Mouse (Mus musculus) intestine, embryonic 15.5 days (tissue): ENCODE data around the gene Smg9. TPM values are rescaled to one million over a fixed set of nuclear protein-coding genes. Genes with fewer than 3 reads are reported as not detected.

Experiments used
- ATAC-seq: fragments of 200-750 bp; cut with Nextera tagmentation; 2 replicates; pipeline ENCODE4 v1.8.0; 2017; ENCODE audit warnings: moderate TSS enrichment, moderate library complexity
- H3K27ac ChIP-seq: fragments of 300-500 bp; sonication (generic); 2 replicates; pipeline ENCODE4 v1.5.1; 2015; ENCODE audit warnings: mild to moderate bottlenecking, inconsistent platforms
- H3K27me3 ChIP-seq: fragments of 300-500 bp; sonication (generic); replicated peaks from 2 replicates; pipeline ENCODE4 v1.6.1; 2015; ENCODE audit warnings: inconsistent platforms
- H3K36me3 ChIP-seq: fragments of 300-500 bp; sonication (generic); 2 replicates; pipeline ENCODE4 v1.6.1; 2015; ENCODE audit warnings: inconsistent platforms
- H3K4me1 ChIP-seq: fragments of 300-500 bp; sonication (generic); replicated peaks from 2 replicates; pipeline ENCODE4 v1.6.1; 2015; ENCODE audit warnings: inconsistent platforms
- H3K4me2 ChIP-seq: fragments of 300-500 bp; sonication (generic); replicated peaks from 2 replicates; pipeline ENCODE4 v1.6.1; 2015; ENCODE audit warnings: mild to moderate bottlenecking, inconsistent platforms
- H3K4me3 ChIP-seq: fragments of 300-500 bp; sonication (generic); replicated peaks from 2 replicates; pipeline ENCODE4 v1.5.1; 2015; ENCODE audit warnings: inconsistent platforms
- H3K9ac ChIP-seq: fragments of 300-500 bp; sonication (generic); 2 replicates; pipeline ENCODE4 v1.6.1; 2015; ENCODE audit warnings: inconsistent platforms
- H3K9me3 ChIP-seq: fragments of 300-500 bp; sonication (generic); 2 replicates; pipeline ENCODE4 v1.6.1; 2016; ENCODE audit warnings: inconsistent platforms
- WGBS: fragments of 180-500 bp; shearing (Covaris S2); methylation state at CpG from one replicate; pipeline ENCODE4 v1.1.7; 2015; 5-methylcytosine and 5-hydroxymethylcytosine counted together
- polyA plus RNA-seq: library from polyadenylated mRNA; unstranded; fragments of >200 nt; fragmentation: Nextera tagmentation; extraction: Ambion mirVana; gene quantifications from 2 replicates; pipeline ENCODE4 v1.2.1, GENCODE M21; 2015

The Smg9 gene
- polyA plus RNA-seq, 1 experiment from 2014 or later, result 19.6 TPM

DNA sequence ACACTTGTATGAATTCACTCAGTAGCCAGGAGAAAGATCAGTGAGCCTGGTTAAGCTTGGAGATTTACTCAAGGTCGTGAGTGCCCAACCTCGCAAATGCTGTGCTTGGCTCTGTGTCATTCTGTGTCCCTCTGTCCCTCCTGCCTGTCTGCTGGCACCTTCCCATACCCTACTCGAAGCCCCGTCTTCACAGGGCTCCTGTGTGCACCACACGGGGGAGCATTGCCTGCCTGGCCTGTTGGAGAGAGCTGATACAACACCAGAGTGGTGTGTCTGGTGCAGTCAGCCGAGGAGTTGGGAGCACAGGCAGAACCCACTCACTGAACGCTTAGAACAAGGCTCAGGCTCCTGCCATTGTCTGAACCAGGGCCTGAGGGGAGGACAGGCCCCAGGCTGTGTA is 22.2 kb downstream of the Smg9 start:
- no peak overlapping the region for H3K9ac ChIP-seq
- peaks cover 2% of the 10 kb centered on the region for H3K36me3 ChIP-seq
- 76% methylated on average over 7 of the region's 7 CpGs for WGBS
- H3K27me3 ChIP-seq, result no peaks in the 10 kb centered on the region
- no peak overlapping the region for H3K4me3 ChIP-seq
- H3K9me3 ChIP-seq, result no peaks in the 10 kb centered on the region
- H3K4me2 ChIP-seq, result no peak overlapping the region
- no peak for ATAC-seq
- no peak overlapping the region for H3K27ac ChIP-seq
- peaks cover 6% of the 10 kb centered on the region for H3K4me1 ChIP-seq

DNA sequence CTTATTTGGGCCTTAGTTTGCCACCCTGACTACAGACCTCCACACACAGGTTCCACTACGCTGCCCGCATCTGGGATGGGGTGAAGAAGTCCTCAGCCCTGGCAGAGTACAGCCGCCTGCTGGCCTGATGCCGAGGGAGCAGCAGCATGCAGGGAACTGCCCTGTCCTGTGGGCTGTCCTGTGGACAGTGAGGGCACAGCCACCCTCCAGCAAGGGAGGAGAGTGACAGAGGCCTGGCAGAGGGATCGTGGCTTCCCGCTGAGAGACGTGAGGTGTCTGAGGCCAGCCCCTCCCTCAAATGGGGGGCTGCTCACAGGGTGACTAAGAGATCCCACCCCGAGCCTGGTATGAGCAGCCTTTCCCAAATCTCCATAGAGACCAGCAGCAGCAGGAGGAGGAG is 22.8 kb downstream of the Smg9 start:
- Histone ChIP-seq H3K4me2 (no peak overlapping the region), H3K4me3 (no peak overlapping the region), H3K4me1 (peaks cover 6% of the 10 kb centered on the region), H3K27ac (no peak overlapping the region), H3K36me3 (peaks cover 2% of the 10 kb centered on the region), H3K9ac (no peak overlapping the region), H3K9me3 (no peaks in the 10 kb centered on the region), H3K27me3 (no peaks in the 10 kb centered on the region)
- no peak for ATAC-seq
- WGBS, result 82% methylated on average over 8 of the region's 8 CpGs

DNA sequence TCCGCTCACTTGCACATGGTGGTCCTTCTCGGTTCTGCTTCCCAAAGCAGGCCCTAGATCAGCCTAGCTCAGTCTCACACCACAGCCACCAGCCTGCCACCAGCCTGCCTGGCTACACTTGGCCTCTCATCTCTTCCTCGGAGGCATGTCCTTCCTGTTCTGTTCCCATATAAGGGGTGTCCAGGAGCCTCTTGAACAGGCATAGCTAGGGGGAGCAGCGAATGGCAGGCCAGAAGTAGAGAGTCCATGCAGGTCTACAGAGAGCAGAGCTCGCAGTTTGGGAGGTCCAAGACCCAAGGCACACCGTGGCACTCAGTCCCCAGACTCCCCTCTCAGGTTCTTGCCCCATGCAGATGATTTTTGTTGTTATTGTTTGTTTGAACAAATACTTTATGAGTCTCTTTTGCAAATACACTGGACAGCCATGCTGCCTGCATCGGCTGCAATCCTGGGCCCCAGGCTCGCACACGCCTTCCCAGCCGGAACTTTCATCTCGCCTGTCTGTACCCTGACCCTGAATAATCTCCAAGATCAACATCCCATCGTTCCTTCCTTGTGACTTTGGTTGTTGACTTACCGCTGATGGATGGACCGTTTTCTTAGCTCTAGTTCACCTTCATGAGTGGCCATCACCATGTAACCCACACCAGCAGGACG is 23.8 kb downstream of the Smg9 start:
- Histone ChIP-seq H3K4me1 (peaks cover 6% of the 10 kb centered on the region), H3K27ac (no peak overlapping the region), H3K9ac (no peak overlapping the region), H3K9me3 (no peaks in the 10 kb centered on the region), H3K4me2 (no peak overlapping the region), H3K27me3 (no peaks in the 10 kb centered on the region), H3K4me3 (no peak overlapping the region), H3K36me3 (peaks cover 2% of the 10 kb centered on the region)
- ATAC-seq, result peak; percentile 81
- WGBS, result 74% methylated on average over 15 of the region's 15 CpGs

DNA sequence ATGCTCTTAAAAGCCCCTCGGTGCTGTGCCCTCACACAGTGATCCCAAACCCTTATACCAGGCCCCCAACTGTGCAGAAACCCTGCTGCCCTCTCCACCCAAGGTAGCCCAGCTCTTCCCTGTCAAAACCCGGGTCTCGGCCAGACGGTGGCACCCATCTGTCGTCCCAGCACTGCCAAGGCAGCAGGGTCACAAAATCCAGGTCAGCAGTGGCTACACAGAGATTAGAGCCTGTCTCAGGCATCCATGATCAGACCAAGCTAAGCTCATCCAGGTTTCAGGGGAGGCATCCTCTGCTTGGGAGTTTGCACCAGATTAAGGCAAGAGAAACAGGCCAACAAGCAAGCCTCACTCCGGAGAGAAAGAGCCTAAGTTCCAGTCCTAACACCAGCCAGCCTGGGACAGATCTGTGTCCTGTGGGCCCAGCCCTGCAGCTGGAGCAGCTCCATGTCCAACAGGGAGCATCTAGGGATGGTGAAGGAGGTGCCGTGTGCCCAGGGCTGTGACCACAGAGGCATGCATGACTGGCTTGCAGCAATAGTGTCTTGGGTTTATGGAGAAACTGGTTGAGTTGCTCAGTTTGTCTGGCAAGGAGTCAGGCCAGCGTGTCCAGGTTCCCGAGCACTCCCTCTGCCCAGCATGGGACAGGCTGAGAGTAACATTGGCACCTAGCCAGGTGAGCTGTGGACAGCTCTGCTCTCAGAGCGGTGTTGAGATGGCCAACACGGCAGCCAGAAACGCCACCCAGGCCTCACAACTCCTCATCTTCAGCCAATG is 24.7 kb downstream of the Smg9 start:
- WGBS, result 74% methylated on average over 12 of the region's 12 CpGs
- no peak overlapping the region for H3K4me3 ChIP-seq
- no peaks in the 10 kb centered on the region for H3K27me3 ChIP-seq
- H3K4me2 ChIP-seq, result no peak overlapping the region
- H3K9me3 ChIP-seq, result no peaks in the 10 kb centered on the region
- no peak overlapping the region for H3K27ac ChIP-seq
- no peak overlapping the region for H3K9ac ChIP-seq
- ATAC-seq, result no peak
- H3K4me1 ChIP-seq, result peaks cover 6% of the 10 kb centered on the region
- peaks cover 2% of the 10 kb centered on the region for H3K36me3 ChIP-seq

DNA sequence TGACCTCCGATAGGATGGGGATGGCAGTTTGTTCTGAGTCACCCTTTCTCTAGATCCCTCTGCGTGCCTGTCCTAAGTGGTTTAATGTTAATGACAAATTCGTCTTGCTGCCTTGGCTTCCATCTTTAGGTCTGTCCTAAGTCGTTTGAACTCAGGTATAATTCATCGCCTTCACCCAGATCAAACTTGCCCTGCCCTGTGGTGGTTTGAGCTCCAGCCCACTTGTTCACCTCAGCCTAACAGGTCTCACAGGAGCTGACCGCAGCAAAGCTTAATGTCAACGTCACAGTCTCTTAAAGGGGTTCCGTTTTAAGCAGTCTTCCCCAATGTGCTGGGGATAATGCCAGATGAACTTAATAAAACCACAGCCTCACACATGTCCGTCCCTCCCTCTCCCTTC is 26.5 kb downstream of the Smg9 start:
- Histone ChIP-seq H3K4me2 (no peak overlapping the region), H3K36me3 (no peaks in the 10 kb centered on the region), H3K4me3 (no peak overlapping the region), H3K9ac (no peak overlapping the region), H3K27ac (no peak overlapping the region), H3K9me3 (no peaks in the 10 kb centered on the region), H3K27me3 (no peaks in the 10 kb centered on the region), H3K4me1 (peaks cover 6% of the 10 kb centered on the region)
- 78% methylated on average over 9 of the region's 9 CpGs for WGBS
- no peak for ATAC-seq

DNA sequence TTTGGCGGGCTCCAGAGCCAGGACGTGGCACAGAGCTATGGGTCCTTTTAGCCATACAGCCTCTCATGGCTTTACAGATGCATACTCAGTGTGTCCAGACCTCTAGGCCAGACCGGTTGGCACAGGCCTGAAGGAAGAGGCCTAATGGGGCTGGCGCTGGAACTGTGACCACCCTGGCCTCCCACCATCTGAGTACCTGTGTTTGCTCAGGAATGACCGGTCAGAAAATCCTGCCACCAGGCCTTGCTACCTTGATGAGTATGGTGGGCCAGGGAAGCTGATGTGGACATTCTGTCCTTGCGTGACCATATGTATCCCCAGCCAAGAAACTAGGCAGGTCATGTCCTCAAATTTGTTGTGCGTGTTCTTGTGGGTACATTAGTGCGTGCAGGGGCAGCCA is 27.7 kb downstream of the Smg9 start:
- H3K9me3 ChIP-seq, result no peaks in the 10 kb centered on the region
- H3K36me3 ChIP-seq, result no peaks in the 10 kb centered on the region
- H3K27me3 ChIP-seq, result peaks cover 4% of the 10 kb centered on the region; the same call in 1 of the 2 replicates
- H3K4me2 ChIP-seq, result no peak overlapping the region
- H3K4me1 ChIP-seq, result peaks cover 6% of the 10 kb centered on the region
- no peak for ATAC-seq
- no peak overlapping the region for H3K4me3 ChIP-seq
- no peak overlapping the region for H3K27ac ChIP-seq
- 94% methylated on average over 8 of the region's 8 CpGs for WGBS
- no peak overlapping the region for H3K9ac ChIP-seq

DNA sequence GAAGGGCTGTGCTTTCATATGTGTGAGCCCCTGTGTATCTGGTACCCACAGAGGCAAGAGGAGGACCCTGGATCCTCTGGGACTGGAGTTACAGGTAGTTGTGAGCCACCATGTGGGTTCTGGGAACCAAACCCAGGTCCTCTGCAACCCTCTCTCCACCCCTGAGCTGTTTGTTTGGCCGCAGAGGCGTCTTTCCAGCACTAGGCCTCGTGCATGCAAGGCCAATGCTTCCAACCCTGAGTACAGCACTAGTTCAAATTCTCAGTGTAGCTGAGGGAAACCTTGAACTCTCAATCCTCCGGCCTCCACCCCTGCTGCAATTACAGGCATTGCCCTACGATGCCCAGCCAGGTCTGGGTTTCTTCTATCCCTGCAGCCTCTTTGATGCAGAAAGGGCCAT is 29.3 kb downstream of the Smg9 start:
- H3K36me3 ChIP-seq, result no peaks in the 10 kb centered on the region
- H3K4me1 ChIP-seq, result no peaks in the 10 kb centered on the region
- H3K9ac ChIP-seq, result no peak overlapping the region
- no peak overlapping the region for H3K4me3 ChIP-seq
- H3K4me2 ChIP-seq, result no peak overlapping the region
- 88% methylated on average over 5 of the region's 5 CpGs for WGBS
- no peaks in the 10 kb centered on the region for H3K9me3 ChIP-seq
- no peak for ATAC-seq
- H3K27me3 ChIP-seq, result peaks cover 15% of the 10 kb centered on the region
- no peak overlapping the region for H3K27ac ChIP-seq

DNA sequence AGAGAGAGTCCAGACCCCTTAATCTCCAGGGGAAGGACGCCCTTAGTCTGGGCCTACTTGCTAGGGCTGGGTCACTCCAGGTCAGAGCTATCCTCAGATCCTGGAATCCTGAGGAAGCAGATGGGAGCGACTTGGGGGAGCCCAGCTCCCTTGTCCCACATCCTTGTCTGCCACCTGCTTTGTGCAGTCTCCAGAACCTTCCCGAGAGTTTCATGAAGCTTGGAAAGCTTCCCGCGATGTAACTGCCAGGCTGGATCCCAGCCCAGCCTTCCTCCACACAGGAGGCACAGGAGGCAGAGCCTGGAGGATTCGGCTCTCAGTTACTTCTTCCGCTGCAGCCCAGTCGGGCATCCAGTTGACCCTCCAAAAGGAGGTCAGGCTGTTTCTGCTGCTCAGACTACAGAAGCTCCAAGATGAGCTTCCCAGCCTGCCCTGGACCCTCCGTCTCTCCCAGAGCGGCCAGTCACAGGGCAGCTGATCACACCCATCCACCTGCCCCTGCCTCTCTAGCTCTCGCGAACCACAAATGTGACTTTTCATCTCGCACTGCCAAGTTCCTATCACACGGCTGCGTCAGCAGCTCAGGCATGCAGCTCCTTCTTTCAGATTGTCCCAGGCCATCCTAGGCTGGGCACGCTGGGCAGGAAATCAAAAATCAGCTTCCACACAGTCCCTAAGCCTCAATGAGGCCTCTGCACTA is 30.1 kb downstream of the Smg9 start:
- Histone ChIP-seq H3K36me3 (no peaks in the 10 kb centered on the region), H3K4me2 (no peak overlapping the region), H3K4me3 (no peak overlapping the region), H3K27ac (no peak overlapping the region), H3K9me3 (no peaks in the 10 kb centered on the region), H3K9ac (no peak overlapping the region), H3K4me1 (no peaks in the 10 kb centered on the region), H3K27me3 (peaks cover 15% of the 10 kb centered on the region)
- ATAC-seq, result no peak
- WGBS, result 73% methylated on average over 16 of the region's 16 CpGs

DNA sequence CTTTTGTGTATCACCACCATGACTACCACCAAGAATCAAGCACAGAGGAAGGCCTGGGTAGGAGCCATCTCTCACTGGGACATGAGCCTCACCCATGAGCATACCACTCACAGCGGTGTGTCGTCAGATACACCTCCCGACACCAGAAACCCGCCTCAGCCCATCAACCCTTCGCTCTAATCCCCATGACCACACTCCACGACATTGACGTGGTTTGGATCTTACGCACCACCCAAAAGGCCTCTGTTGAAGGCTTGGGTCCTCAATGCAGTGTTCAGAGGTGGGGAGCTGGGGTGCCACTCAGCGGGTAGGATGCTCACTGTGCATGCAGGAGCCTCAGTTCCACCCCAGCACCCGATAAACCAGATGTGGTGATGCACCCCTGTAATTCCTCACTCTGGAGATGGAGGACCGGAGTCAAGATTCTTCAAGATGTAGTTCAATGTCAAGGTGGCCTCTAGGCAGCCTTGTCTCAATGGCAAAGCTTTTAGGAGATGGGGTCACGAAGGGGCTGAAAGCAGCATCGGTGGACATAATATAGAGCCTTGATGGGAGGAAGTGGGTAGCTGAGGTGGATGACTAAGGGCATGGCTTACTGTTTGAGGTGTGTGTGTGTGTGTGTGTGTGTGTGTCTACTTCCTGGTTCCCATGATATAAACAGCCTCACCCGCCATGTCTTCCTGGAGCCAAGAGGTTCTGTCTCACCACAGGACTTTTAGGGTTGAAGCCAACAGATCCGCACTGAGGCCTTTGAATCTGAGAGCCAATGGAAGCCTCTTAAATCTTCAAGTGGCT is 31.3 kb downstream of the Smg9 start:
- Histone ChIP-seq H3K9me3 (no peaks in the 10 kb centered on the region), H3K27me3 (peaks cover 15% of the 10 kb centered on the region), H3K27ac (no peak overlapping the region), H3K36me3 (no peaks in the 10 kb centered on the region), H3K4me2 (no peak overlapping the region), H3K9ac (no peak overlapping the region), H3K4me1 (no peaks in the 10 kb centered on the region), H3K4me3 (no peak overlapping the region)
- 92% methylated on average over 15 of the region's 15 CpGs for WGBS
- no peak for ATAC-seq

DNA sequence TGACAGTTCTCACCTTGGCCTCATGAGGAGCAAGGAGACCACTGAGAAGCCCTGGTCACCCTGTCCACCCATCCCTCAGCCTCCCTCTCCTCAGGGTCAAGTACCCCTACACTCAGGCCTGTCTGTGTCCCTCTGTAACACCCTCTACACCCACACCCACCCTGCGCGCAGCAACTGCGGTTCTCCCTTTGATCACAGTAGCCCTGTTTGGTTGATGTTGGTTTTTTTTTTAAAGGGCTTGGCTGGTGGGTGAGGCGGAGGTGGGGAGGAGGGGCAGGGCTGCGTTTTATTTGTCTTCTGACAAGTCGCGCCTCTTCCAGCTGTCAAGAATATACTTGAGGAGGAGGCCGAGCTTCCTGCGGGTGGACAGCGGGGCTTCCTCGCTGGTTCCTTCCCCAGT is 32.3 kb downstream of the Smg9 start:
- no peak overlapping the region for H3K27ac ChIP-seq
- H3K36me3 ChIP-seq, result no peaks in the 10 kb centered on the region
- ATAC-seq, result peak; percentile 24; the same call in 1 of the 2 replicates
- 0 out of 2 replicates have a peak overlapping the region, but pooled peaks have one; percentile 14 for H3K4me2 ChIP-seq
- H3K27me3 ChIP-seq, result peaks cover 15% of the 10 kb centered on the region
- H3K4me3 ChIP-seq, result no peak overlapping the region
- 35% methylated on average over 11 of the region's 11 CpGs for WGBS
- H3K9ac ChIP-seq, result no peak overlapping the region
- H3K4me1 ChIP-seq, result no peaks in the 10 kb centered on the region
- H3K9me3 ChIP-seq, result no peaks in the 10 kb centered on the region

DNA sequence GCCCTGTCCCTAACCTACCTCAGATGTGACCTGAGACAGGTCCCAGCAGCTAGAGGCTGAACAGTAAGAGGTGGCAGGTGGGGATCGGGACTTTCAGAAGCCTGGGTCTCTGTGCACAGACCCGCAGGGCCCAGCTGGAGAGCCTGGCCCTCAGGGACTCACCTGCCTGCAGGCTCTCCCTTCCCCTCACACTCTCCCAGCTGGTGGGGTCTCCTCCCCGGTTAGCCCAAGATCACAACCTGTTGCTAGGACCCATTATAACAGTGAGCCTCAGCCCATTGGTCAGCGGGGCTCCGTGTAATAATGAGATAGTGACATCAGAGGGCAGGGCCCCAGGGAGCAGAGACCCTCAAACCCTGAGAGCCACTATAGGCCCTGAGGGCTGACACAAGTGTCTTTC is 35.9 kb downstream of the Smg9 start:
- no peaks in the 10 kb centered on the region for H3K36me3 ChIP-seq
- no peak overlapping the region for H3K9ac ChIP-seq
- H3K4me1 ChIP-seq, result no peaks in the 10 kb centered on the region
- no peak overlapping the region for H3K27ac ChIP-seq
- no peak overlapping the region for H3K4me2 ChIP-seq
- no peak for ATAC-seq
- H3K9me3 ChIP-seq, result no peaks in the 10 kb centered on the region
- H3K27me3 ChIP-seq, result peaks cover 15% of the 10 kb centered on the region
- H3K4me3 ChIP-seq, result no peak overlapping the region
- 76% methylated on average over 5 of the region's 5 CpGs for WGBS

DNA sequence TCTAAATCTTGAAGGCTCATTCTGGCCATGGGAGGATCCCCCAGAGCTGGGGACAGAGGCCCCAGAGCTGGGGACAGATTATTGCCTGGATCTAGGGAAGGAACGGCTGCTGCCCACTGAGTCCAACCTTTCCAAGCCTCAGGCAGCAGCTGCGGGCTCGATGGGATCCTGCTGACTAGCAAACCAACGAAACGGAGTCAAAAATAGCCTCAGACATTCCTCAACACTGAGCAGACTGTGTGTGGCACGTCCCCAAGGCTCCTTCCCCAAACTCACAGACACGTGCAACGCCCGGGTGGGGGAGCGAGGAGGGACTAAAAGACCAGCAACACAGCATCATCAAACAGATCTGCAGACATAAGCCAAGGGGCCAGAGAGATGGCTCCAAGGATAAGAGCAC is 38.6 kb downstream of the Smg9 start:
- Histone ChIP-seq H3K4me2 (no peak overlapping the region), H3K9ac (no peak overlapping the region), H3K36me3 (no peaks in the 10 kb centered on the region), H3K27ac (no peak overlapping the region), H3K4me1 (no peaks in the 10 kb centered on the region), H3K9me3 (no peaks in the 10 kb centered on the region), H3K27me3 (peaks cover 5% of the 10 kb centered on the region), H3K4me3 (no peak overlapping the region)
- 61% methylated on average over 10 of the region's 10 CpGs for WGBS
- no peak for ATAC-seq
